Mouse (Mus musculus): Measurements from ENCODE around the gene Als2cl. TPM values are rescaled to one million over a fixed set of nuclear protein-coding genes. Genes with fewer than 3 reads are reported as not detected.

Als2cl gene
- total and polyA plus RNA-seq, 2 experiments from 2014 or later, result 1.2 to 9.0 TPM

GRCm38 (mm10) chr9:110902271-110902670 lies 22.6 kb downstream of the Als2cl start:
- Histone ChIP-seq H3K27ac (ENCODE audit: low read depth, low read length) (no peak overlapping the region), H3K9ac (replicated peaks; ENCODE audit: low read length, poor library complexity, severe bottlenecking) (no peak overlapping the region), H3K4me2 (ENCODE audit: low read depth, low read length, poor library complexity, severe bottlenecking) (no peak overlapping the region), H3K9me3 (ENCODE audit: low read length) (no peaks in the 10 kb centered on the region), H3K4me3 (ENCODE audit: low read depth, low read length) (no peak overlapping the region), H3K36me3 (ENCODE audit: insufficient read depth, low read length) (no peaks in the 10 kb centered on the region), H3K27me3 (ENCODE audit: insufficient read depth, low read length) (no peaks in the 10 kb centered on the region), H3K4me1 (ENCODE audit: insufficient read depth, low read length) (no peaks in the 10 kb centered on the region)
- no peak for TF ChIP-seq CTCF (IDR thresholded peaks at IDR 0.05)
- peak; percentile 21 for DNase-seq (ENCODE audit: low spot score)
- ATAC-seq (ENCODE audit: low FRiP score), result no peak
- 66% methylated on average over 4 of the region's 4 CpGs for WGBS

- ATAC-seq (ENCODE audit: low FRiP score), result no peak
- Histone ChIP-seq H3K9ac (replicated peaks; ENCODE audit: low read length, poor library complexity, severe bottlenecking) (no peak overlapping the region), H3K27ac (ENCODE audit: low read depth, low read length) (no peak overlapping the region), H3K4me3 (ENCODE audit: low read depth, low read length) (no peak overlapping the region), H3K27me3 (ENCODE audit: insufficient read depth, low read length) (no peaks in the 10 kb centered on the region), H3K9me3 (ENCODE audit: low read length) (no peaks in the 10 kb centered on the region), H3K4me1 (ENCODE audit: insufficient read depth, low read length) (no peaks in the 10 kb centered on the region), H3K4me2 (ENCODE audit: low read depth, low read length, poor library complexity, severe bottlenecking) (no peak overlapping the region), H3K36me3 (ENCODE audit: insufficient read depth, low read length) (no peaks in the 10 kb centered on the region)
- WGBS, result 90% methylated on average over 11 of the region's 11 CpGs
- no peak for DNase-seq (ENCODE audit: low spot score)
- TF ChIP-seq CTCF (IDR thresholded peaks at IDR 0.05), result no peak
Measured at GRCm38 (mm10) chr9:110907201-110907837, 27.6 kb downstream of the Als2cl start.

DNA sequence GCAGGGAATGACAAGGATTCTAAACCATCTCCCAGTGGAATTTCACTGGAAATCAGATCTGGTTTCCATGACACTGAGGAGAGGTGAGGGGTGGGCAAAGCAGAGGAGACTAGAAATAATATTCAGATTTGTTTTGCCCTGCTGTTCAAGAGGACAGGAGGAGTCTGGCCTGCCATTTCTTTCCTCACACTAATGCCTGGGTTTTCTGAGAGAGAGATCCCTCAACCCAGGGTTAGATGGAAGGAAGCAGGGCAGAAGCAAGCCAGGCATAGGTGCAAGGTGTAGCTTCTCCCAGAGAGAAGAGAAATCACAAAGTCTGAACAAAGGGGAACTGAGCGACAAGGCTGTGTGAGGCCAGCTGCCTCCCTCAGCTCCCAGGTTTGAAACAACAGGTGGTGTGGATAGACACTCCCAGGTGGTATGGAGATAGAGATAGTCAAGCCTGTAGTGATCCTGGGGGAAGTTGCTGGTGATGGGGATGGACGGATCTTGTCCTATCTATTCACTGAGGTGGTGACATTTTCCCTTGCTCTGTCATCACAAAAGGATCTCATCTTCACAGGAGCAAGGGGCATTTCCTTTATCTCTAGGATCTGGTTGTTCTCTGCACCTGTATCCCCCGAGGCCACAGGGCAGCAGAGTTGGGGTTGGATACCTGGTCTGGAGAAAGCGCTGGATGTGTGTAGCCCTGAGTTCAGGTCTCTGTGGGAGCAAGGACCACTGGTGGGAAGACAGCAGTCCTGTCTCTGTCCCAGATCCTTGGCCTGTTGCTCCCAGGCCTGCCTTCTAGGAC lies 28.4 kb downstream of the Als2cl start:
- 79% methylated on average over 4 of the region's 4 CpGs for WGBS
- Histone ChIP-seq H3K9me3 (ENCODE audit: low read length) (no peaks in the 10 kb centered on the region), H3K36me3 (ENCODE audit: insufficient read depth, low read length) (no peaks in the 10 kb centered on the region), H3K9ac (replicated peaks; ENCODE audit: low read length, poor library complexity, severe bottlenecking) (no peak overlapping the region), H3K4me2 (ENCODE audit: low read depth, low read length, poor library complexity, severe bottlenecking) (no peak overlapping the region), H3K27me3 (ENCODE audit: insufficient read depth, low read length) (no peaks in the 10 kb centered on the region), H3K4me3 (ENCODE audit: low read depth, low read length) (no peak overlapping the region), H3K27ac (ENCODE audit: low read depth, low read length) (0 out of 2 replicates have a peak overlapping the region, but pooled peaks have one; percentile 26), H3K4me1 (ENCODE audit: insufficient read depth, low read length) (no peaks in the 10 kb centered on the region)
- no peak for TF ChIP-seq CTCF (IDR thresholded peaks at IDR 0.05)
- DNase-seq (ENCODE audit: low spot score) (no peak), ATAC-seq (ENCODE audit: low FRiP score) (no peak)

GRCm38 (mm10) chr9:110908631-110909016 lies 29.0 kb downstream of the Als2cl start:
- no peak overlapping the region for H3K4me3 ChIP-seq (ENCODE audit: low read depth, low read length)
- ATAC-seq (ENCODE audit: low FRiP score) (no peak), DNase-seq (ENCODE audit: low spot score) (no peak)
- TF ChIP-seq CTCF (IDR thresholded peaks at IDR 0.05), result no peak
- H3K9ac ChIP-seq (replicated peaks; ENCODE audit: low read length, poor library complexity, severe bottlenecking), result no peak overlapping the region
- WGBS, result 86% methylated on average over 3 of the region's 3 CpGs
- H3K9me3 ChIP-seq (ENCODE audit: low read length), result no peaks in the 10 kb centered on the region
- no peaks in the 10 kb centered on the region for H3K27me3 ChIP-seq (ENCODE audit: insufficient read depth, low read length)
- no peak overlapping the region for H3K4me2 ChIP-seq (ENCODE audit: low read depth, low read length, poor library complexity, severe bottlenecking)
- H3K36me3 ChIP-seq (ENCODE audit: insufficient read depth, low read length), result no peaks in the 10 kb centered on the region
- H3K4me1 ChIP-seq (ENCODE audit: insufficient read depth, low read length), result no peaks in the 10 kb centered on the region
- H3K27ac ChIP-seq (ENCODE audit: low read depth, low read length), result no peak overlapping the region

DNA sequence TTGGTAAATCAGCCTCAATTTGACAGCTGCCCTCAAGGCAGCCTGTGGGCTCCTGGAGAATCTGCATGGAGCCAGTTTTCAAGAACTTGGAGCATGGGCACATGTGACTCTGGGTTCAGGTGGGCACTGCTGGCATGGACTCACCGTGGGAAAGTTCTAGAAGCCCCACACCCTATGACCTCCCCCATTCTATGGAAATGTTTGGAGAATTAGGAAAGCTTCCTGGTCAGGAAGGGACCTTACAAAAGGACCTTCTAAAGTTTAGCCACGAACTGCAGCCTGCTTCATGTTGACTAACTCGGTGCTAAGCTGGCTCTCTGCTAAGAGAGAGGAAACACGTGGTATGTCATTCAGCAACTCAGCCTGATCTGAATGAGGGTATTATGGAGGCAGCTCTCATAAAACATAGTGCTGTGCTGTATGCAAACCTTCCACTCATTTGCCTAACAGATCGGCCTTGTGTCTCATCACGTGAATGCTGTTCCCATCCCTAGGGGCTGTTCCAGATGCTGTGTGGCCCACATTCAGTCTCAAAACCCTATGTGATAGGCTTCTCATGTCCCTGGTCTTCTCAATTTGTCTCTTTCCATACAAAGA lies 29.8 kb downstream of the Als2cl start:
- ATAC-seq (ENCODE audit: low FRiP score) (no peak), DNase-seq (ENCODE audit: low spot score) (no peak)
- no peak for TF ChIP-seq CTCF (IDR thresholded peaks at IDR 0.05)
- H3K27ac ChIP-seq (ENCODE audit: low read depth, low read length), result no peak overlapping the region
- no peaks in the 10 kb centered on the region for H3K4me1 ChIP-seq (ENCODE audit: insufficient read depth, low read length)
- H3K4me3 ChIP-seq (ENCODE audit: low read depth, low read length), result no peak overlapping the region
- no peak overlapping the region for H3K4me2 ChIP-seq (ENCODE audit: low read depth, low read length, poor library complexity, severe bottlenecking)
- no peak overlapping the region for H3K9ac ChIP-seq (replicated peaks; ENCODE audit: low read length, poor library complexity, severe bottlenecking)
- H3K36me3 ChIP-seq (ENCODE audit: insufficient read depth, low read length), result no peaks in the 10 kb centered on the region
- H3K27me3 ChIP-seq (ENCODE audit: insufficient read depth, low read length), result no peaks in the 10 kb centered on the region
- 65% methylated on average over 6 of the region's 6 CpGs for WGBS
- H3K9me3 ChIP-seq (ENCODE audit: low read length), result no peaks in the 10 kb centered on the region
